Comparison of ENCODE assay signal across 8 mouse cellular contexts in the genomic region with DNA sequence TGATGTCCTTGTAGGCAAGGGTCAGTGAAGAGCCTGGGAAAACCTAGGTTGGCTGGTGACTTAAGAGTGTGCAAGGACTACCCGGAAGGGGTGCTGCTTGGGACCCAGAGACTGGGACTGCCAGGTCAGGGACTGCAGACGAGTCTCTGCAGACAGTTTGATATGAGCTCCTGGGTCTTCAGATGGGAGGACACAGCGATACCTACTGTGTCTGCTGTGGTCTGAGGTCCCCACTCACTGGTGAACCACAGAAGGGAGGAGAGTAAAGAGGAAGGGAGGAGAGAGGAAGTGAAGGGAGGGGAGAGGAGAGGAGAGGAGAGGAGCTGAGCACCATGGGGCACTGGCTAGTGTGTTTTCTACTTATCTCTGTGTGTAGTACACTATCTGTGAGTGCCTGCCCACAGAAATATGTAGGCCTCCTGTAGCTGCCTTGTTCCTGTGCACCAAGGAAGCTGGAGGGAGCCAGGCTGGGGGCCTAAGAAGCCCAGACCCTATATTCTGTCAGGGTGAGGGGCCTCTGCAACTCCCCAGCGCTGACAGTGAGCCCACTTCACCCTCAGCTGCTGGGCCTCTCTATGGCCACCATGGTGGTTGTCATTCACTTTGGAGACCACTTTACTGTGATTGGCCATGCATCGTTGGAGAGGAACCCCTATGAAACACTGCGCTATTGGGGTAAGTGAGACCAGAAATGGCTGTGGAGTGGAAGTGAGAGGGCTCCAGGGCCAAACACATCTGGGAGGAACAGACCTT. TPM values are rescaled to one million over a fixed set of nuclear protein-coding genes. Genes with fewer than 3 reads are reported as not detected.
DNase-seq lines count a peak whose midpoint lies in the region; ATAC-seq lines count a peak whose summit lies in the region.
"Had no signal": no experiment of that assay in that cellular context is flagged by ENCODE, and none has a peak within 500 bp of the region (broad histone marks: within the 10 kb centered on the region; RNA-seq: fewer than 3 reads in every experiment).

No protein-coding gene starts in this region.

- no peaks in the 10 kb centered on the region for H3K9me3 ChIP-seq in erythroblast, embryonic 14.5 days (ENCODE audit: control insufficient read depth, low read length)

- 0 out of 2 replicates have a peak, but pooled peaks have one; percentile 4 for ATAC-seq in monocyte, adult 5-6 weeks (replicated peaks; ENCODE audit: insufficient number of reproducible peaks, low FRiP score, low TSS enrichment, poor library complexity, severe bottlenecking)

- H3K36me3 ChIP-seq in erythroblast, embryonic 14.5 days (ENCODE audit: control insufficient read depth): peaks cover 50% of the 10 kb centered on the region

- H3K4me1 ChIP-seq in erythroblast, embryonic 14.5 days (ENCODE audit: control insufficient read depth): peaks cover 88% of the 10 kb centered on the region

- DNase-seq in 416B (ENCODE audit: low read depth): peak; percentile 93
- peak; percentile 42 to 45 for DNase-seq in B cell, adult 2 months
- no peak for DNase-seq in yolk sac, embryonic 10.5 days (ENCODE audit: low spot score)
- no peak for DNase-seq in layer of hippocampus, postnatal 25 days (ENCODE audit: extremely low spot score in 1 of 2, low spot score in 1 of 2)
- no peak for DNase-seq in kidney, postnatal 36 days
- DNase-seq: gastrocnemius, postnatal 36 days had no signal

- no peaks in the 10 kb centered on the region for H3K27me3 ChIP-seq in erythroblast, embryonic 14.5 days (ENCODE audit: control insufficient read depth)

- peak overlapping the region; percentile 78 for H3K4me3 ChIP-seq in erythroblast, embryonic 14.5 days (replicated peaks)

RNA-seq across cellular contexts. Expression of a gene that starts 0.7 kb away (rescaled TPM):
- 14.9 and 17.8 TPM in 2 replicates for polyA plus RNA-seq in erythroblast, embryonic 14.5 days (2012)
- 47.6 to 98.9 TPM (median 75.2 TPM) in 3 replicates for total RNA-seq in monocyte, adult 5-6 weeks (2017)
- total RNA-seq in layer of hippocampus, postnatal 25 days (2021): not detected

RNA-seq across cellular contexts. Expression of a gene that starts 36.5 kb away (rescaled TPM):
- 0.05 TPM in 1 of 2 replicates, not detected in the other for polyA plus RNA-seq in erythroblast, embryonic 14.5 days (2012)
- 1.6 TPM in 1 of 3 replicates, not detected in the others for total RNA-seq in monocyte, adult 5-6 weeks (2017)
- under 1 TPM; 0.22 to 0.31 TPM for total RNA-seq in layer of hippocampus, postnatal 25 days (2021)
- total RNA-seq: gastrocnemius, postnatal 36 days had no signal

RNA-seq across cellular contexts. Expression of a gene that starts 47.0 kb away (rescaled TPM):
- polyA plus RNA-seq in erythroblast, embryonic 14.5 days (2012): 5.9 and 6.3 TPM in 2 replicates
- total RNA-seq in monocyte, adult 5-6 weeks (2017): 75.1 to 86.6 TPM (median 75.4 TPM) in 3 replicates
- total RNA-seq in layer of hippocampus, postnatal 25 days (2021): 100 to 1,000 TPM; 489 to 524 TPM

Comparison
In these comparisons a context has a peak if more than half of its experiments do, and no peak if none do; other contexts are left out.
1. DNase-seq: peak in 416B (single experiment) and B cell, adult 2 months (2 of 2); none in yolk sac, embryonic 10.5 days (single experiment), layer of hippocampus, postnatal 25 days (0 of 2) and kidney, postnatal 36 days (0 of 2).
2. RNA of a gene that starts 0.7 kb away (total RNA-seq): 47.6 to 98.9 TPM in monocyte, adult 5-6 weeks; not detected in layer of hippocampus, postnatal 25 days; every median in the first group is over 10 times any median in the second.